Mouse (Mus musculus) heart, embryonic 13.5 days (tissue): ENCODE results near the gene Rgcc. TPM values are rescaled to one million over a fixed set of nuclear protein-coding genes. Genes with fewer than 3 reads are reported as not detected.

Experiments used
- ATAC-seq: fragments of 200-750 bp; cut with Nextera tagmentation; 2 replicates; pipeline ENCODE4 v1.8.0; 2017; ENCODE audit warnings: moderate TSS enrichment; ENCODE audit not compliant: insufficient number of reproducible peaks, low FRiP score, low TSS enrichment; ENCODE audit errors: extremely low read depth
- H3K27ac ChIP-seq: fragments of 300-500 bp; sonication (generic); replicated peaks from 2 replicates; pipeline ENCODE4 v1.5.1; 2015; ENCODE audit warnings: moderate library complexity, mild to moderate bottlenecking, inconsistent platforms
- H3K27me3 ChIP-seq: fragments of 300-500 bp; sonication (generic); replicated peaks from 2 replicates; pipeline ENCODE4 v1.6.1; 2015; ENCODE audit warnings: mild to moderate bottlenecking, inconsistent platforms
- H3K36me3 ChIP-seq: fragments of 300-500 bp; sonication (generic); 2 replicates; pipeline ENCODE4 v1.6.1; 2015; ENCODE audit warnings: mild to moderate bottlenecking, inconsistent platforms
- H3K4me1 ChIP-seq: fragments of 300-500 bp; sonication (generic); 2 replicates; pipeline ENCODE4 v1.6.1; 2015; ENCODE audit warnings: inconsistent platforms
- H3K4me2 ChIP-seq: fragments of 300-500 bp; sonication (generic); 2 replicates; pipeline ENCODE4 v1.6.1; 2015; ENCODE audit warnings: inconsistent platforms, mild to moderate bottlenecking, moderate library complexity
- H3K4me3 ChIP-seq: fragments of 300-500 bp; sonication (generic); 2 replicates; pipeline ENCODE4 v1.5.1; 2015; ENCODE audit warnings: moderate library complexity, mild to moderate bottlenecking, inconsistent platforms
- H3K9ac ChIP-seq: fragments of 300-500 bp; sonication (generic); 2 replicates; pipeline ENCODE4 v1.6.1; 2015; ENCODE audit warnings: inconsistent platforms, mild to moderate bottlenecking, moderate library complexity
- H3K9me3 ChIP-seq: fragments of 300-500 bp; sonication (generic); 2 replicates; pipeline ENCODE4 v1.6.1; 2016; ENCODE audit warnings: inconsistent platforms
- WGBS: fragments of 180-500 bp; shearing (Covaris S2); methylation state at CpG from one replicate; pipeline ENCODE4 v1.1.7; 2015; ENCODE audit warnings: mixed read lengths; 5-methylcytosine and 5-hydroxymethylcytosine counted together
- polyA plus RNA-seq: library from polyadenylated mRNA; unstranded; fragments of >200 nt; fragmentation: Nextera tagmentation; extraction: Ambion mirVana; gene quantifications from 2 replicates; pipeline ENCODE4 v1.2.1, GENCODE M21; 2015

Gene Rgcc
- polyA plus RNA-seq, 1 experiment from 2014 or later, result 12.6 TPM

- Histone ChIP-seq H3K36me3 (no peaks in the 10 kb centered on the region), H3K4me3 (no peak overlapping the region), H3K4me2 (0 out of 2 replicates have a peak overlapping the region, but pooled peaks have one; percentile 29), H3K27me3 (peaks cover 24% of the 10 kb centered on the region), H3K4me1 (peaks cover 17% of the 10 kb centered on the region), H3K27ac (peak overlapping the region; percentile 39; the same call in 1 of the 2 replicates), H3K9me3 (0 out of 2 replicates have a peak, but pooled peaks cover 4% of the 10 kb centered on the region), H3K9ac (no peak overlapping the region)
- ATAC-seq, result no peak
- 52% methylated on average over 12 of the region's 12 CpGs for WGBS
Observed at GRCm38 (mm10) chr14:79239402-79239801, 62.0 kb downstream of the Rgcc start.

Other genes with a start within 250 kb of the Rgcc start
- gene Zfp957, start 54.3 kb downstream of the Rgcc start, polyA plus RNA-seq, result not detected in 2 replicates
- 18.9 and 19.7 TPM in 2 replicates for gene Naa16, start 89.1 kb upstream of the Rgcc start, polyA plus RNA-seq
- 9.1 and 9.5 TPM in 2 replicates for gene Mtrf1, start 96.1 kb upstream of the Rgcc start, polyA plus RNA-seq
- gene Kbtbd7, start 124.9 kb upstream of the Rgcc start, polyA plus RNA-seq, result 7.0 and 7.1 TPM in 2 replicates
- 1.4 and 2.5 TPM in 2 replicates for gene Kbtbd6, start 150.2 kb upstream of the Rgcc start, polyA plus RNA-seq
- gene Elf1, start 179.5 kb upstream of the Rgcc start, polyA plus RNA-seq, result 7.2 and 8.0 TPM in 2 replicates
- 24.5 and 26.4 TPM in 2 replicates for gene Wbp4, start 179.9 kb upstream of the Rgcc start, polyA plus RNA-seq